Mouse (Mus musculus) liver, embryonic 14.5 days (tissue): ENCODE results near the gene Itga8.

ENCODE experiments used
- CTCF ChIP-seq: IDR thresholded peaks from 2 replicates; pipeline ENCODE4 v1.5.1; 2016; ENCODE audit warnings: antibody characterized with exemption, low read depth, control low read depth
- EP300 ChIP-seq: IDR thresholded peaks from 2 replicates; pipeline ENCODE4 v1.6.1; 2016; ENCODE audit warnings: antibody characterized with exemption, low read depth

- TF ChIP-seq CTCF (no peak), EP300 (no peak)
Measured at GRCm38 (mm10) chr2:12325417-12325816, 23.7 kb upstream of the Itga8 start.
